Mouse (Mus musculus) CH12.LX (cell line): ENCODE data around the gene Ace. TPM values are rescaled to one million over a fixed set of nuclear protein-coding genes. Genes with fewer than 3 reads are reported as not detected.

Experiments
- DNase-seq: peaks from one replicate; pipeline ENCODE4 v3.0.0-alpha.2; 2013; ENCODE audit errors: extremely low read depth
- H3K27ac ChIP-seq: 2 replicates; pipeline ENCODE4 v1.5.1; 2012; ENCODE audit warnings: low read depth, mild to moderate bottlenecking, control low read depth, moderate library complexity; ENCODE audit not compliant: insufficient read depth
- H3K27me3 ChIP-seq: replicated peaks from 2 replicates; pipeline ENCODE3; 2012; ENCODE audit warnings: inconsistent platforms
- H3K36me3 ChIP-seq, 2 experiments: replicated peaks in 1 of 2; 2 replicates each; pipeline versions ENCODE3 to v1.6.1; 2012; ENCODE audit warnings: inconsistent platforms in 1 of 2, low read length in 1 of 2, mild to moderate bottlenecking in 1 of 2, mixed read lengths in 1 of 2, moderate library complexity in 1 of 2; ENCODE audit not compliant: control insufficient read depth in 1 of 2, insufficient read depth in 1 of 2
- H3K4me1 ChIP-seq, 2 experiments: 2 replicates each; pipeline ENCODE4 v1.6.1; 2012; ENCODE audit warnings: inconsistent platforms in 1 of 2, moderate library complexity in 1 of 2; ENCODE audit not compliant: insufficient read depth in 2 of 2, control insufficient read depth in 1 of 2
- H3K4me2 ChIP-seq: 2 replicates; pipeline ENCODE4 v1.6.1; 2012; ENCODE audit warnings: low read depth, mild to moderate bottlenecking, control low read depth; ENCODE audit not compliant: poor library complexity, insufficient read depth, severe bottlenecking
- H3K4me3 ChIP-seq, 3 experiments: fragments of 150-350 bp in 1 of 3; sonication (generic) in 1 of 3; replicated peaks in 1 of 3; 2 replicates each; pipeline versions ENCODE3 to v1.5.1; 2011 to 2012; ENCODE audit warnings: low read depth in 2 of 3, low read length in 2 of 3, mild to moderate bottlenecking in 2 of 3, moderate library complexity in 2 of 3, control low read depth in 1 of 3, improper control_type of control experiment in 1 of 3, inconsistent platforms in 1 of 3, mixed read lengths in 1 of 3; ENCODE audit not compliant: poor library complexity in 1 of 3
- H3K79me2 ChIP-seq: replicated peaks from 2 replicates; pipeline ENCODE4 v1.6.1; 2012; ENCODE audit warnings: mild to moderate bottlenecking, moderate library complexity; ENCODE audit not compliant: control insufficient read depth, poor library complexity, insufficient read depth, severe bottlenecking; ENCODE audit errors: extremely low read depth
- H3K9ac ChIP-seq: 2 replicates; pipeline ENCODE4 v1.6.1; 2012; ENCODE audit warnings: low read depth, mild to moderate bottlenecking, control low read depth, moderate library complexity; ENCODE audit not compliant: insufficient read depth
- H3K9me3 ChIP-seq: replicated peaks from 2 replicates; pipeline ENCODE3; 2012; ENCODE audit warnings: low read length, inconsistent platforms, mixed read lengths
- CHD1 ChIP-seq: IDR thresholded peaks from 2 replicates; pipeline ENCODE4 v1.6.1; 2012; ENCODE audit warnings: low read depth, low read length, improper control_type of control experiment, inconsistent platforms
- E2F4 ChIP-seq: IDR thresholded peaks from 2 replicates; pipeline ENCODE4 v1.6.1; 2011; ENCODE audit warnings: low read depth, low read length, improper control_type of control experiment; ENCODE audit not compliant: insufficient replicate concordance
- EP300 ChIP-seq: IDR thresholded peaks from 2 replicates; pipeline ENCODE4 v1.6.1; 2011; ENCODE audit warnings: low read length, improper control_type of control experiment
- ETS1 ChIP-seq: conservative IDR thresholded peaks from 2 replicates; pipeline ENCODE4 v1.6.1; 2012; ENCODE audit warnings: low read depth, mild to moderate bottlenecking, inconsistent platforms, low read length, improper control_type of control experiment, moderate library complexity
- IRF4 ChIP-seq: IDR thresholded peaks from 2 replicates; pipeline ENCODE4 v1.6.1; 2014; ENCODE audit warnings: low read depth, mild to moderate bottlenecking, inconsistent platforms, low read length, improper control_type of control experiment
- JUN ChIP-seq: IDR thresholded peaks from 2 replicates; pipeline ENCODE4 v1.6.1; 2011; ENCODE audit warnings: low read depth, mild to moderate bottlenecking, low read length, improper control_type of control experiment, moderate library complexity; ENCODE audit not compliant: insufficient read depth
- JUND ChIP-seq: conservative IDR thresholded peaks from 2 replicates; pipeline ENCODE4 v1.6.1; 2011; ENCODE audit warnings: low read depth, low read length, improper control_type of control experiment
- MAZ ChIP-seq: IDR thresholded peaks from 2 replicates; pipeline ENCODE4 v1.6.1; 2012; ENCODE audit warnings: low read depth, mild to moderate bottlenecking, inconsistent platforms, low read length, improper control_type of control experiment, moderate library complexity
- NELFE ChIP-seq: IDR thresholded peaks from 2 replicates; pipeline ENCODE4 v1.6.1; 2011; ENCODE audit warnings: low read depth, low read length, improper control_type of control experiment
- NRF1 ChIP-seq: IDR thresholded peaks from 2 replicates; pipeline ENCODE4 v1.6.1; 2014; ENCODE audit warnings: low read depth, mild to moderate bottlenecking, inconsistent platforms, low read length, improper control_type of control experiment, moderate library complexity
- PAX5 ChIP-seq: IDR thresholded peaks from 2 replicates; pipeline ENCODE4 v1.6.1; 2012; ENCODE audit warnings: low read length, inconsistent platforms, mixed read lengths
- POLR2AphosphoS2 ChIP-seq: IDR thresholded peaks from 2 replicates; pipeline ENCODE4 v1.6.1; 2011; ENCODE audit warnings: low read depth, low read length, improper control_type of control experiment
- RAD21 ChIP-seq: IDR thresholded peaks from 2 replicates; pipeline ENCODE4 v1.6.1; 2011; ENCODE audit warnings: low read depth, mild to moderate bottlenecking, low read length, improper control_type of control experiment, moderate library complexity
- RCOR1 ChIP-seq: conservative IDR thresholded peaks from 2 replicates; pipeline ENCODE4 v1.6.1; 2012; ENCODE audit warnings: low read depth, mild to moderate bottlenecking, inconsistent platforms, low read length, improper control_type of control experiment
- SMC3 ChIP-seq: IDR thresholded peaks from 2 replicates; pipeline ENCODE4 v1.6.1; 2011; ENCODE audit warnings: low read depth, low read length, improper control_type of control experiment
- TCF12 ChIP-seq: IDR thresholded peaks from 2 replicates; pipeline ENCODE4 v1.6.1; 2014; ENCODE audit warnings: low read depth, mild to moderate bottlenecking, inconsistent platforms, low read length, improper control_type of control experiment
- UBTF ChIP-seq: IDR thresholded peaks from 2 replicates; pipeline ENCODE4 v1.6.1; 2012; ENCODE audit warnings: low read depth, mild to moderate bottlenecking, inconsistent platforms, low read length, improper control_type of control experiment, moderate library complexity
- USF2 ChIP-seq: conservative IDR thresholded peaks from 2 replicates; pipeline ENCODE4 v1.6.1; 2011; ENCODE audit warnings: low read depth, low read length, improper control_type of control experiment
- ZC3H11A ChIP-seq: IDR thresholded peaks from 2 replicates; pipeline ENCODE4 v1.6.1; 2012; ENCODE audit warnings: low read depth, mild to moderate bottlenecking, inconsistent platforms, low read length, improper control_type of control experiment
- ZKSCAN1 ChIP-seq: IDR thresholded peaks from 2 replicates; pipeline ENCODE4 v1.6.1; 2012; ENCODE audit warnings: low read depth, inconsistent platforms, low read length, improper control_type of control experiment, borderline replicate concordance
- ZNF384 ChIP-seq: IDR thresholded peaks from 2 replicates; pipeline ENCODE4 v1.6.1; 2012; ENCODE audit warnings: low read depth, low read length, improper control_type of control experiment, inconsistent platforms
- dilution Hi-C: fragments of 300-500 bp; cut with MboI; formaldehyde crosslinking; loops from 2 replicates; pipeline ENCODE4 v1.14.3; 2020; ENCODE audit warnings: low sequenced_read_pairs; ENCODE audit not compliant: extremely low pct_unique_long_range_greater_than_20kb, extremely low pct_ligation_motif_present
- in situ Hi-C: fragments of 300-500 bp; cut with MboI; formaldehyde crosslinking; loops from 3 replicates; pipeline ENCODE4 v1.14.3; 2019; ENCODE audit warnings: low sequenced_read_pairs, low pct_ligation_motif_present, low pct_unique_long_range_greater_than_20kb, mixed read lengths
- polyA plus RNA-seq: library from polyadenylated mRNA; unstranded; fragments of >175 nt; gene quantifications from 2 replicates; pipeline ENCODE4 v1.2.1, GENCODE M21; 2012; ENCODE audit warnings: low read depth; ENCODE audit not compliant: insufficient read length
- total RNA-seq, 2 experiments: library from RNA; depleted of rRNA; stranded (reverse); fragments of 300-350 nt in 1 of 2; fragments of >200 nt in 1 of 2; gene quantifications; 2 replicates each; pipeline ENCODE4 v1.2.3; 2012 to 2014

Gene Ace
- total and polyA plus RNA-seq, 3 experiments = 0.08 TPM; not detected in 2

DNA sequence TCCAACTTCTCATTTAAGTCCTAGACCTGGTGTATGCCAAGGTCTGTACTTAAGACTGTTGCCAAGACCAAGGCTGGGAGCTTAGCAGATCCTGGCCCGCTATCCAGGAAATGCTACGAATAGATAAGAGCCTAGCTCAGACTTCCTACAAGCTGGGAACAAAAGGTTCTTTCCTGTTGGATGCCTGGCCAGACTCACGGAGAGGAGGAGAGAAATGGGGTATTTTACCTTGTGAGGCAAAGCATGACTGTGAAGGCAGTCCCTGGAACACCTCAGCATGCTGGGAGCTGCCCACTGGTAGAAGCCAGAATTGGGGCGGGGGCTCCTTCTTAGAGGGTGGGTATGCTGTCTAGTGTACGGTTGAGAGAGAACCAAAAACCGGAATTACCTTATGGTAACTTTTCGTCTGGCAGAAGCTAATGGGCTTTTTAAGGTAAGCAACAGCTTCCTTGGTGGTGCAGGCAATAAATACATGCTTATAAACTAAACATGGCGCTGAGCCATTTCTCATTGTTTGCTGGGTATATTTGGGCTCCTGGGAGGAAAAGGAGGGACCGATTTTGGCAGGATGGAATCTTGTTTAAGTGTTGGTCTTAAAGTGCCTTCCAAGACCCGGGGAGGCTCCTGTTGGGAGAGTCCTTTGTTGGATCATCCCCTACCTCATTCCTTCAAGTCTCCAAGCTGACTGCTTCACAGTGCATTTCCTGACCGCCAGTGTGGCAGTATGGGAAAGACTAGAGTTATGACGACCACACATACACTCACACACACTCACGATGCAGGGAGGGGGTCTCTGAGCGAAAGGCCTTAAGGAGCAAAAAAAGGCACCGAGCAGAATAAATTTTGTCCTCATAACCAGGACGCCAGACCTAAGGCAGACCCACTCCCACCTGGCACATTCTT is 22.7 kb upstream of the Ace start:
- no peak for TF ChIP-seq USF2
- no peak for TF ChIP-seq EP300
- TF ChIP-seq POLR2AphosphoS2 = no peak
- TF ChIP-seq SMC3 = no peak
- TF ChIP-seq ZNF384 = no peak
- TF ChIP-seq UBTF = no peak
- no peak for TF ChIP-seq JUN
- no peak for TF ChIP-seq NELFE
- no peak for TF ChIP-seq E2F4
- no peak for TF ChIP-seq MAZ
- TF ChIP-seq CHD1 = no peak
- TF ChIP-seq NRF1 = no peak
- TF ChIP-seq PAX5 = no peak
- TF ChIP-seq ZC3H11A = no peak
- TF ChIP-seq RCOR1 = no peak
- no peak for TF ChIP-seq IRF4
- Histone ChIP-seq H3K27ac (no peak overlapping the region), H3K4me3 (peak overlapping the region in 1 of 3 experiments; percentile 5), H3K4me2 (peak overlapping the region; percentile 55; the same call in 1 of the 2 replicates), H3K36me3 (no peaks in the 10 kb centered on the region), H3K4me1 (peaks cover 2 to 3% of the 10 kb centered on the region in 2 experiments; a peak in 1 of 4 replicates), H3K9ac (no peak overlapping the region), H3K9me3 (no peaks in the 10 kb centered on the region), H3K79me2 (no peaks in the 10 kb centered on the region), H3K27me3 (peaks cover 93% of the 10 kb centered on the region)
- DNase-seq = no peak
- in situ Hi-C loops = no loop called here
- dilution Hi-C loops = loop anchor here (25.0 kb wide), 1 partner anchor 117 kb away; the partner anchor contains the start of gene Taco1

GRCm38 (mm10) chr11:105946694-105947154 is 21.0 kb upstream of the Ace start:
- no peak overlapping the region for H3K9ac ChIP-seq
- H3K4me1 ChIP-seq = peaks cover 2 to 3% of the 10 kb centered on the region in 2 experiments; a peak in 1 of 4 replicates
- H3K27me3 ChIP-seq = peaks cover 88% of the 10 kb centered on the region
- H3K27ac ChIP-seq = no peak overlapping the region
- H3K9me3 ChIP-seq = no peaks in the 10 kb centered on the region
- TF ChIP-seq TCF12 = no peak
- no peak for TF ChIP-seq JUN
- TF ChIP-seq EP300 = no peak
- TF ChIP-seq JUND = no peak
- no peak for TF ChIP-seq ZNF384
- TF ChIP-seq MAZ = no peak
- TF ChIP-seq IRF4 = no peak
- TF ChIP-seq RAD21 = no peak
- TF ChIP-seq ZKSCAN1 = no peak
- TF ChIP-seq SMC3 = no peak
- TF ChIP-seq ETS1 = no peak
- no peak for TF ChIP-seq POLR2AphosphoS2
- no peaks in the 10 kb centered on the region for H3K79me2 ChIP-seq
- no peaks in the 10 kb centered on the region for H3K36me3 ChIP-seq
- H3K4me3 ChIP-seq = no peak overlapping the region
- dilution Hi-C loops = loop anchor here (25.0 kb wide), 1 partner anchor 116 kb away; the partner anchor contains the start of gene Taco1
- no peak for DNase-seq
- no peak overlapping the region for H3K4me2 ChIP-seq
- in situ Hi-C loops = no loop called here
